Mouse (Mus musculus) spleen, adult 2 months (tissue): ENCODE measurements around the gene Gm20388.

Experiments used
- CTCF ChIP-seq: fragments of 200-500 bp; IDR thresholded peaks from 2 replicates; pipeline ENCODE4 v1.5.1; 2011; ENCODE audit warnings: mild to moderate bottlenecking, inconsistent platforms; ENCODE audit not compliant: insufficient read depth, insufficient read length, insufficient replicate concordance; ENCODE audit errors: extremely low read depth
- POLR2A ChIP-seq: fragments of 200-500 bp; IDR thresholded peaks from 2 replicates; pipeline ENCODE4 v1.6.1; 2011; ENCODE audit warnings: low read depth, low read length, inconsistent platforms

DNA sequence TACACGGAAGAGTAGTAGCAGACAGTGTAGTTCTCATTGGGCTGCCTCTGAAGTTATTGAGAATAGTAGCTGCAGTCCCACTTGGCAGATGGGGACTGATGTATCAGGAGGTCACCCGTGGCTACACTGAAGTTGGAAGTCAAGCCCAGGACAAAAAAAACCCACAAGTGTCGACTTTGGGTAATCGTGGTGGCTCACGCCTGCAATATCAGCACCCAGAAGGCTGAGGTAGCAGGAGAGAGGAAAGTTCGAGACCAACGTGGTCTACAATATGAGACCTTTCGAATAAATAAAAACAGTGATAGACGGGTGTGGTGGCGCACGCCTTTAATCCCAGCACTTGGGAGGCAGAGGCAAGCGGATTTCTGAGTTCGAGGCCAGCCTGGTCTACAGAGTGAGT is 1674.1 kb downstream of the Gm20388 start:
- TF ChIP-seq POLR2A = no peak
- TF ChIP-seq CTCF = no peak
